Mouse (Mus musculus) embryonic facial prominence, embryonic 12.5 days (tissue): ENCODE measurements around the gene Osgin1. TPM values are rescaled to one million over a fixed set of nuclear protein-coding genes. Genes with fewer than 3 reads are reported as not detected.
A peak's percentile ranks its signal among the peaks of the same experiment; 100 is the strongest.

Experiments
- ATAC-seq: fragments of 200-750 bp; cut with Nextera tagmentation; 2 replicates; pipeline ENCODE4 v1.8.0; 2017; ENCODE audit not compliant: insufficient number of reproducible peaks, insufficient read depth, low FRiP score, low TSS enrichment
- H3K27ac ChIP-seq: fragments of 300-500 bp; sonication (generic); 2 replicates; pipeline ENCODE4 v1.5.1; 2016; ENCODE audit warnings: mild to moderate bottlenecking
- H3K27me3 ChIP-seq: fragments of 300-500 bp; sonication (generic); 2 replicates; pipeline ENCODE4 v1.6.1; 2016; ENCODE audit warnings: mild to moderate bottlenecking, moderate library complexity
- H3K36me3 ChIP-seq: fragments of 300-500 bp; sonication (generic); 2 replicates; pipeline ENCODE4 v1.6.1; 2016; ENCODE audit warnings: mild to moderate bottlenecking
- H3K4me1 ChIP-seq: fragments of 300-500 bp; sonication (generic); 2 replicates; pipeline ENCODE4 v1.6.1; 2016
- H3K4me2 ChIP-seq: fragments of 300-500 bp; sonication (generic); replicated peaks from 2 replicates; pipeline ENCODE4 v1.6.1; 2016; ENCODE audit warnings: mild to moderate bottlenecking, moderate library complexity
- H3K4me3 ChIP-seq: fragments of 300-500 bp; sonication (generic); 2 replicates; pipeline ENCODE4 v1.5.1; 2016; ENCODE audit warnings: mild to moderate bottlenecking
- H3K9ac ChIP-seq: fragments of 300-500 bp; sonication (generic); 2 replicates; pipeline ENCODE4 v1.6.1; 2016; ENCODE audit warnings: mild to moderate bottlenecking, moderate library complexity
- H3K9me3 ChIP-seq: fragments of 300-500 bp; sonication (generic); 2 replicates; pipeline ENCODE4 v1.6.1; 2016; ENCODE audit warnings: mild to moderate bottlenecking, moderate library complexity
- WGBS: fragments of 180-500 bp; shearing (Covaris S2); methylation state at CpG from one replicate; pipeline ENCODE4 v1.1.7; 2016; 5-methylcytosine and 5-hydroxymethylcytosine counted together
- polyA plus RNA-seq: library from polyadenylated mRNA; unstranded; fragments of >200 nt; fragmentation: Nextera tagmentation; extraction: Ambion mirVana; gene quantifications from 2 replicates; pipeline ENCODE4 v1.2.1, GENCODE M21; 2016

Osgin1 gene
- polyA plus RNA-seq, 1 experiment from 2014 or later = 0.56 TPM

DNA sequence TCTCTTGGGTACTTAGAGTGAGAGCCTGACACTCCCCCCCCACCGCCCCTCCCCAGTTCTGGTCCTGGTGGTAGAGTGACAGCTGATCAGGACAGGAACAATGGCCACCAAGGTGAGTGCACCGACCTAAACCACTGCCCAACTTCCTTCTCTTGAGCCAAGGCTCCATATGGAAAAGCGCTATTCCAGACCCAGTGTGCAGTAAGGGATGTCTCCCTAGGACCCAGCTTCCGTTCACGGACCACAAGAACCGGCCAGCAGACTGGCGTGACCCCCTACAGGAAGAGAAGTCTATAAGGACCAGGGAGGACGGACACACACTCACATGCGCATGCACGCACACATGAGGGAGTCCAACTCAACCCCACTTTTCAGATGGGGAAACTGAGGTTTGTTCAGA is 2.4 kb downstream of the Osgin1 start:
- no peak for ATAC-seq
- H3K4me3 ChIP-seq = no peak overlapping the region
- no peak overlapping the region for H3K4me2 ChIP-seq
- peaks cover 7% of the 10 kb centered on the region; the same call in 1 of the 2 replicates for H3K4me1 ChIP-seq
- no peak overlapping the region for H3K9ac ChIP-seq
- H3K27me3 ChIP-seq = no peaks in the 10 kb centered on the region
- WGBS = 88% methylated on average over 10 of the region's 10 CpGs
- no peaks in the 10 kb centered on the region for H3K9me3 ChIP-seq
- H3K36me3 ChIP-seq = no peaks in the 10 kb centered on the region
- no peak overlapping the region for H3K27ac ChIP-seq

DNA sequence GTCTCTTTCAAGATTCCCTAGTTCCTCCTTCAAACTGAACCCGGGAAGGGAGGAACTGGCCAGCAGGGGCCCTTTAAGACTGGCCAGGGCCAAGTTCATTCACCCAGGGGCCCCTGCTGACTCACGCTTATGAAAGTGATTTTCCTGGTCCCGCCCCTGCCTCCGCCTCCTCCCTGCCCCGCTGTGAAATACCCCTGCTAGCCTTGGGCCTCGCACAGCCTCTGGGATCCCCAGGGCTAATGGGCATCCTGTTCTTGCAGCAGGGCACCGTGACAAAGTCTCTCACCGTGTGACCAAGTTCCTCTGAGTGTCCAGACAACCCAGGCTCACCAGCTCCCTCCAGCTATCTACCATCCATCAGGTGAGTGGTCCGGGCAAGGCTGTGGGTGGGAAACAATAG is 3.0 kb downstream of the Osgin1 start:
- 0 out of 2 replicates have a peak overlapping the region, but pooled peaks have one; percentile 10 for H3K4me2 ChIP-seq
- 15% methylated on average over 9 of the region's 9 CpGs for WGBS
- no peak for ATAC-seq

DNA sequence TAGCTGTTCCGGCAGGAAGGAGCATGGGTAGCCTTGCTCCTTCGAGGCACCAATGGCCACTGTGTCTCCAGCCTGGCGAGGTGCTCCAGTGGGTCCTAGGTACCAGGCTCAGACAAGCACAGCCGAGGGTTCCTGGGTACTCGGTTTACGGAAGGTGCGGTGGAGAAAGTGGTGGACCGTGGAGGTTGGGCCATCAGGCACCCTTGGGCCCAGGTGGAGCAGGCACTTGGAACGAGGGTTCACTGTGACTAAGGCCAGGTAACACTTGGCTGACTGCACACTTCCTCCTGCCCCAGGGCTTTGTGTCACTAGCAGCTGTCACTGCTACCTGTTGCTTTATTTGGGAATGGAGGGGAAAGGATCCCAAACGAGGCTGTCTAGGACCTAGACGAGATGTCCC is 3.6 kb downstream of the Osgin1 start:
- Histone ChIP-seq H3K4me3 (no peak overlapping the region), H3K4me1 (peaks cover 5% of the 10 kb centered on the region; the same call in 1 of the 2 replicates), H3K9me3 (no peaks in the 10 kb centered on the region), H3K27me3 (peaks cover 3% of the 10 kb centered on the region; the same call in 1 of the 2 replicates), H3K36me3 (no peaks in the 10 kb centered on the region), H3K4me2 (0 out of 2 replicates have a peak overlapping the region, but pooled peaks have one; percentile 10), H3K9ac (no peak overlapping the region), H3K27ac (no peak overlapping the region)
- ATAC-seq = no peak
- 69% methylated on average over 11 of the region's 11 CpGs for WGBS

More for the DNA sequence above, 3.0 kb downstream of the Osgin1 start:
- Histone ChIP-seq H3K9ac (no peak overlapping the region), H3K27me3 (no peaks in the 10 kb centered on the region), H3K4me1 (peaks cover 7% of the 10 kb centered on the region; the same call in 1 of the 2 replicates), H3K27ac (no peak overlapping the region), H3K9me3 (no peaks in the 10 kb centered on the region), H3K4me3 (no peak overlapping the region), H3K36me3 (no peaks in the 10 kb centered on the region)

DNA sequence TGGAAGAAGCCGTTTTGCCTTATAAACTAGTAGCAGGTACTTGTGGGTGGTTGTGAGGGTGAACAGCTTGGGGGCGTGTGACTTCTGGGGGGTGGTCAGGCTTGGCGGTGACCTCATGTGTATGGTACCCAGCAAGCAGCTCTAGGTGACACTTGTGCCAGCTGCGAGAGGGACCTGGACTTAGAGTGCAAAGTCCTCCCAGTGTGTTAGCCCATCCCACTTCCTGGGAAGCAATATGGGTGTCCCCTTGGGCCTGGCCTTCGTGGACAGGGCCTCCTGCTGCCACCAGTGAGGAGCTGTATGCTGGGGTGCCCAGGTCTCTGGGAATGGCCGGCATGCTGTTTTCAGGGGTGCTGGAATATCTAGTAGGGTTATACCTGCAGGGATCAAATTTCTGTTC is 5.0 kb downstream of the Osgin1 start:
- H3K36me3 ChIP-seq = no peaks in the 10 kb centered on the region
- no peak for ATAC-seq
- no peak overlapping the region for H3K9ac ChIP-seq
- H3K27me3 ChIP-seq = peaks cover 3% of the 10 kb centered on the region; the same call in 1 of the 2 replicates
- no peaks in the 10 kb centered on the region for H3K9me3 ChIP-seq
- H3K4me1 ChIP-seq = peaks cover 5% of the 10 kb centered on the region; the same call in 1 of the 2 replicates
- no peak overlapping the region for H3K4me3 ChIP-seq
- WGBS = 72% methylated on average over 6 of the region's 6 CpGs
- no peak overlapping the region for H3K4me2 ChIP-seq
- H3K27ac ChIP-seq = no peak overlapping the region

DNA sequence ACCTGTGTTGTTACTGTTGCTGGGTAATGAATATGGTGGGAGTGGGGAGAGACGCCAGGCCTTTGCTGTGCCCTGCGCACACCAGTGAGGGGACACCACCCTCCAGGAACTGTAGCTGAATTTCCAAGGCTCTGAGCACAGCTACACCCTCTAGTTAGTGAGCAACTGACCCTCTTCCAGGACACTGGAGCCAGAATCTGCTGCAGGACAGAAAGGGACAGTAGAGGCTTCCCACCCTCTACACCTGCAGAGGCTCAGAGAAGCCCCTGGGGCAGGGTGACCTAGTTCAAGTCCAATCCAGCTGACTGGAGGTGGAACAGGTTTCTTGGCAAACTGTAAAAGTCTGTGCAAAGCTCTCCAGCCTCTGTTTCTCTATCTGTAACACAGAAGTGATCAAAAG is 5.5 kb downstream of the Osgin1 start:
- H3K4me3 ChIP-seq = no peak overlapping the region

DNA sequence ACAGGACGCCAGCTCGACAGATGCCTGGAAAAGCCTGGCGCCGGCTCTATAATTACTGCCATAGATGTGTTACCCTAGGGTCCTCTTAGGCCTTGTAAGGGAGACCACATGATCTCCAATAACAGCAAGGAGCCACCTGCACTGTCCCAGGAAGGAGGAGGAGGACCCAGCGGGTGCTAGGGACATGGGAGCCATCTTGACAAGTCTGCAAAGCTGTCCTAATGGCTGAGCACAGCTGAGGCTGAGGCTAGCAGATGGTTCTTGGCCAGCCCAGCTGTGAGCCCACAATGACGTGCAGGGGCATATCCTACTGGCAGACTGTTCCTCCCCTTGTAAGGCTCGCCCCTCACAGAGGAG is 5.9 kb downstream of the Osgin1 start:
- no peak for ATAC-seq
- H3K27me3 ChIP-seq = peaks cover 3% of the 10 kb centered on the region; the same call in 1 of the 2 replicates
- no peaks in the 10 kb centered on the region for H3K9me3 ChIP-seq
- WGBS = 59% methylated on average over 7 of the region's 7 CpGs
- peaks cover 5% of the 10 kb centered on the region; the same call in 1 of the 2 replicates for H3K4me1 ChIP-seq
- no peak overlapping the region for H3K4me2 ChIP-seq
- no peaks in the 10 kb centered on the region for H3K36me3 ChIP-seq
- H3K4me3 ChIP-seq = no peak overlapping the region
- H3K9ac ChIP-seq = no peak overlapping the region
- peak overlapping the region; percentile 13; the same call in 1 of the 2 replicates for H3K27ac ChIP-seq

More for the DNA sequence above, 5.5 kb downstream of the Osgin1 start:
- Histone ChIP-seq H3K9me3 (no peaks in the 10 kb centered on the region), H3K27me3 (peaks cover 3% of the 10 kb centered on the region; the same call in 1 of the 2 replicates), H3K4me1 (peaks cover 5% of the 10 kb centered on the region; the same call in 1 of the 2 replicates), H3K4me2 (no peak overlapping the region), H3K36me3 (no peaks in the 10 kb centered on the region), H3K27ac (peak overlapping the region; percentile 13; the same call in 1 of the 2 replicates), H3K9ac (no peak overlapping the region)
- ATAC-seq = no peak
- WGBS = 87% methylated on average over 2 of the region's 2 CpGs

GRCm38 (mm10) chr8:119440250-119440951 is 6.5 kb downstream of the Osgin1 start:
- H3K4me3 ChIP-seq = no peak overlapping the region
- H3K4me2 ChIP-seq = peak overlapping the region; percentile 28; the same call in 1 of the 2 replicates
- no peak for ATAC-seq
- H3K27me3 ChIP-seq = peaks cover 5% of the 10 kb centered on the region; the same call in 1 of the 2 replicates
- no peak overlapping the region for H3K27ac ChIP-seq
- H3K4me1 ChIP-seq = peaks cover 5% of the 10 kb centered on the region; the same call in 1 of the 2 replicates
- no peaks in the 10 kb centered on the region for H3K9me3 ChIP-seq
- H3K36me3 ChIP-seq = no peaks in the 10 kb centered on the region
- no peak overlapping the region for H3K9ac ChIP-seq
- WGBS = 14% methylated on average over 16 of the region's 16 CpGs

GRCm38 (mm10) chr8:119440952-119441270 is 7.0 kb downstream of the Osgin1 start:
- no peak overlapping the region for H3K27ac ChIP-seq
- H3K36me3 ChIP-seq = no peaks in the 10 kb centered on the region
- H3K9ac ChIP-seq = no peak overlapping the region
- H3K27me3 ChIP-seq = peaks cover 5% of the 10 kb centered on the region; the same call in 1 of the 2 replicates
- H3K4me3 ChIP-seq = no peak overlapping the region
- H3K4me2 ChIP-seq = no peak overlapping the region
- H3K4me1 ChIP-seq = peaks cover 5% of the 10 kb centered on the region; the same call in 1 of the 2 replicates
- H3K9me3 ChIP-seq = no peaks in the 10 kb centered on the region
- no peak for ATAC-seq
- 43% methylated on average over 1 of the region's 1 CpGs for WGBS

- Histone ChIP-seq H3K4me2 (no peak overlapping the region), H3K4me1 (peaks cover 9% of the 10 kb centered on the region; the same call in 1 of the 2 replicates), H3K9ac (no peak overlapping the region), H3K36me3 (no peaks in the 10 kb centered on the region), H3K27ac (no peak overlapping the region), H3K9me3 (no peaks in the 10 kb centered on the region), H3K4me3 (no peak overlapping the region), H3K27me3 (peaks cover 6% of the 10 kb centered on the region)
- no peak for ATAC-seq
- WGBS = 70% methylated on average over 5 of the region's 5 CpGs
Observed at GRCm38 (mm10) chr8:119442013-119442412, 8.1 kb downstream of the Osgin1 start.

DNA sequence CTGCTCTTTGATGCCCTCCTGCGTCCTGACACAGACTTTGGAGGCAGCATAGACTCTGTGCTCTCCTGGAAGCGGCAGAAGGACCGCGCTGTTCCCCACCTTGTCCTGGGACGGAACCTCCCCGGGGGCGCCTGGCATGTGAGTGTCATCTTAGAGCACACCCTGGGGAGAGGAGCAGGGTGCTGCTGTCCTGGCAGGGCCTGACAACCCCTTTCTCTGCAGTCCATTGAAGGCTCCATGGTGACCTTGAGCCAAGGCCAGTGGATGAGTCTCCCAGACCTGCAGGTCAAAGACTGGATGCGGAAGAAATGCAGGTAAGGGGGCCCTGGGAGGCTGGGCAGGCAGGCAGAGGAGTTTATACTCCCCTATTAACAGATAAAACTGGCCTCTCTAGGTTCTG is 9.0 kb downstream of the Osgin1 start:
- Histone ChIP-seq H3K27ac (no peak overlapping the region), H3K9me3 (no peaks in the 10 kb centered on the region), H3K36me3 (no peaks in the 10 kb centered on the region), H3K4me2 (no peak overlapping the region), H3K27me3 (peaks cover 16% of the 10 kb centered on the region), H3K4me3 (no peak overlapping the region), H3K9ac (no peak overlapping the region), H3K4me1 (peaks cover 15% of the 10 kb centered on the region; the same call in 1 of the 2 replicates)
- ATAC-seq = no peak
- 92% methylated on average over 8 of the region's 8 CpGs for WGBS

GRCm38 (mm10) chr8:119446211-119446989 is 12.5 kb downstream of the Osgin1 start, which contains the start of gene Necab2:
Gene Necab2 (plus strand): TSS chr8:119446719.
- Histone ChIP-seq H3K4me1 (peaks cover 11% of the 10 kb centered on the region; the same call in 1 of the 2 replicates), H3K27me3 (peaks cover 38% of the 10 kb centered on the region), H3K36me3 (no peaks in the 10 kb centered on the region), H3K4me2 (peak within 1 kb of the TSS; percentile 72), H3K27ac (no peak within 1 kb of the TSS), H3K4me3 (peak within 1 kb of the TSS; percentile 54), H3K9me3 (no peaks in the 10 kb centered on the region), H3K9ac (peak within 1 kb of the TSS; percentile 55)
- peak; percentile 38 for ATAC-seq
- 3% methylated on average over 20 of the region's 52 CpGs for WGBS
